Mouse (Mus musculus) heart, postnatal 0 days (tissue): ENCODE results near the gene Slc39a11.

Experiments
- CTCF ChIP-seq: IDR thresholded peaks from 2 replicates; pipeline ENCODE4 v1.5.1; 2016; ENCODE audit warnings: antibody characterized with exemption, control low read depth, low read depth
- EP300 ChIP-seq: IDR thresholded peaks from 2 replicates; pipeline ENCODE4 v1.6.1; 2016; ENCODE audit warnings: antibody characterized with exemption, low read depth

DNA sequence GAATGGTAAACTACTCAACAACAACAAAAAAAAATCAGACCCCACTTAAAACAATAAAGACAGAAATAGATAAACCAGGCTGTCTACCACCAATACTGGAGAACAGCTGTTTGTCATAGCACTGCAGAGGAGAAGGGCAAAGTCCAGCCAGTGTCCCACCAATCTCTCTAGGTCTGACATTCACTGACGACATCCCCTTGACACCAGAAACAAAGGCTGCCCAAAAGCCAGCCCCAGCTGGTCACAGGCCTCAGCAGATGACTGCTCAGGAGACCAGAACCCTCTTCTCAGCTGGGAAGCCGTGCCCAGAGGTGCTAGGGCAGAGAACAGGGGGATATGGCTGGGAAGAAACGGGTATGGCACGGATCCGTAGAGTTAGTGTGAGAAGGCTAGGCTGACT is 174.4 kb downstream of the Slc39a11 start:
- TF ChIP-seq CTCF (no peak), EP300 (no peak)
